Mouse (Mus musculus) cerebellum, adult 2 months (tissue): ENCODE measurements around the gene Fry.

Experiments
- CTCF ChIP-seq: fragments of 200-500 bp; IDR thresholded peaks from 2 replicates; pipeline ENCODE4 v1.5.1; 2011; ENCODE audit warnings: low read depth, mild to moderate bottlenecking, control low read depth, low read length, moderate library complexity, borderline replicate concordance; ENCODE audit not compliant: insufficient read depth
- POLR2A ChIP-seq: fragments of 200-500 bp; IDR thresholded peaks from 2 replicates; pipeline ENCODE4 v1.6.1; 2011; ENCODE audit warnings: low read length, control low read depth, borderline replicate concordance; ENCODE audit not compliant: insufficient read depth

DNA sequence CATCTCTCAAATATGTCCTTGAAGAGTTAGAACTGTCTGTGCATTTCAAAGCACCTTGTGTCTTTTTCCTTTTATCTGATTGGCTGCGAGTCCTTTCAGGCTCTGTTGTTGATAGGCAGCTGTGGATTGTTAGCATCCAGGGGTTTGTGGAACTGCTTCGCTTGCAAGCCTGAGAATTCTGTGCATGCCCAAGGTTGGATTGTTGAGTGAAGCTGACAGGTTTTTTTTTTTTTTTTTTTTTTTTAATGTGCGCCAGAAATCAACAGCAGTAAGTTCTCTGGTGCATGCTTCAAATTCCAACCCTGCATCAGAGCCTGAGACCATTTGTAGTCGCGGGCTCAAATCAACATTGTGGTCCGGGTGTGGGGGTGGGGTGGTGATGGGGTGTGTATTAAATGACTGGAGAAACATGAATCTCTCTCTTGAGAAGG lies 78.5 kb downstream of the Fry start:
- no peak for TF ChIP-seq CTCF
- TF ChIP-seq POLR2A = no peak
